Mouse (Mus musculus) heart, adult 2 months (tissue): ENCODE data around the gene Cd19.

Experiments used
- CTCF ChIP-seq: fragments of 200-600 bp; IDR thresholded peaks from 2 replicates; pipeline ENCODE4 v1.8.1; 2022; ENCODE audit warnings: antibody characterized with exemption, mild to moderate bottlenecking, moderate library complexity
- POLR2A ChIP-seq: fragments of 200-500 bp; IDR thresholded peaks from 2 replicates; pipeline ENCODE4 v1.6.1; 2011; ENCODE audit warnings: mild to moderate bottlenecking, low read depth, low read length, control low read depth; ENCODE audit not compliant: insufficient read depth

GRCm38 (mm10) chr7:126464121-126464520, 49.4 kb upstream of the Cd19 start:
- TF ChIP-seq POLR2A (no peak), CTCF (no peak)
